Mouse (Mus musculus) naive thymus-derived CD4-positive, alpha-beta T cell, adult 5 months (primary cell): ENCODE measurements around the gene Mtnr1a. TPM values are rescaled to one million over a fixed set of nuclear protein-coding genes. Genes with fewer than 3 reads are reported as not detected.

Source experiments
- polyA plus RNA-seq: library from polyadenylated mRNA; unstranded; fragments of 100-300 nt; shearing (Covaris generic); gene quantifications from one replicate; pipeline ENCODE4 v1.2.1, GENCODE M21; 2017

The Mtnr1a gene
- not detected for polyA plus RNA-seq

DNA sequence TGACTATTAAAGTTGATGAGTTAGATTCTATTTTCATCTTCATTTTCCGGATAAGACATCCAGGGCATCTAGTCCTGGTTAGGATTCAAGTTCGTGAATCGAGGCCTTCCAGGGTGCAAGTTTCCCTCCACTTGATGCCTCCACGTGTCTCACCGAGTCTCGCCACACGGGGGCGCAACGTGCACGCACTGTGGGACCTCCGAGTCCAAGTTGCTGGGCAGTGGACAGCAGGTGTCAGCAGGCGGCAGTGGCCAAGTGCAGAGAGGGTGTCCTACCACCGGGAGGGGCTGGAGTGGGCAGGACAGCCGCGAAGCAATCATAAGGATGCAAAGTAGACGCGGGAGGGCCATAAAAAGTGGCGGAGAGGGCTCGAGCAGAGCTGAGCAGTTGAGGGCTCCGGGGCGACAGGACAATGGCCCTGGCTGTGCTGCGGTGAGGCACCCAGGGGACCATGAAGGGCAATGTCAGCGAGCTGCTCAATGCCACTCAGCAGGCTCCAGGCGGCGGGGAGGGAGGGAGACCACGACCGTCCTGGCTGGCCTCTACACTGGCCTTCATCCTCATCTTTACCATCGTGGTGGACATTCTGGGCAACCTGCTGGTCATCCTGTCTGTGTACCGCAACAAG, at the start of gene Mtnr1a:
Gene Mtnr1a, plus strand, starts transcription at position 379 of the 628 bp plus-strand sequence.

Other genes starting within 250 kb of the Mtnr1a start
- gene Fat1, start 133.7 kb upstream of the Mtnr1a start, polyA plus RNA-seq, result not detected
- gene F11, start 192.9 kb downstream of the Mtnr1a start, polyA plus RNA-seq, result not detected
- not detected for gene Klkb1, start 225.7 kb downstream of the Mtnr1a start, polyA plus RNA-seq
- not detected for gene Gm45753, start 239.3 kb downstream of the Mtnr1a start, polyA plus RNA-seq